Mouse (Mus musculus) heart, embryonic 14.5 days (tissue): ENCODE measurements around the gene Nell2. TPM values are rescaled to one million over a fixed set of nuclear protein-coding genes. Genes with fewer than 3 reads are reported as not detected.

Source experiments
- ATAC-seq: fragments of 200-750 bp; cut with Nextera tagmentation; 2 replicates; pipeline ENCODE4 v1.8.0; 2017; ENCODE audit warnings: low read depth, moderate TSS enrichment; ENCODE audit not compliant: insufficient number of reproducible peaks, insufficient read depth, low FRiP score
- H3K27ac ChIP-seq, 2 experiments: fragments of 200-500 bp in 1 of 2; fragments of 300-500 bp in 1 of 2; sonication (generic) in 1 of 2; replicated peaks in 1 of 2; 2 replicates each; pipeline ENCODE4 v1.5.1; 2012 to 2014; ENCODE audit warnings: low read depth in 2 of 2, low read length in 2 of 2, control low read depth in 1 of 2, mild to moderate bottlenecking in 1 of 2, mixed read lengths in 1 of 2; ENCODE audit not compliant: control insufficient read depth in 1 of 2, insufficient read depth in 1 of 2
- H3K27me3 ChIP-seq: fragments of 300-500 bp; sonication (generic); 2 replicates; pipeline ENCODE4 v1.6.1; 2014; ENCODE audit warnings: mild to moderate bottlenecking, low read length, control low read depth; ENCODE audit not compliant: control insufficient read depth, insufficient read depth
- H3K36me3 ChIP-seq: fragments of 300-500 bp; sonication (generic); 2 replicates; pipeline ENCODE4 v1.6.1; 2014; ENCODE audit warnings: mild to moderate bottlenecking, control low read depth, low read length, mixed read lengths; ENCODE audit not compliant: control insufficient read depth, insufficient read depth
- H3K4me1 ChIP-seq, 2 experiments: fragments of 200-500 bp in 1 of 2; fragments of 300-500 bp in 1 of 2; sonication (generic) in 1 of 2; 2 replicates each; pipeline ENCODE4 v1.6.1; 2012 to 2014; ENCODE audit warnings: low read length in 2 of 2, control low read depth in 1 of 2, mixed read lengths in 1 of 2; ENCODE audit not compliant: control insufficient read depth in 2 of 2, insufficient read depth in 2 of 2
- H3K4me2 ChIP-seq: fragments of 300-500 bp; sonication (generic); 2 replicates; pipeline ENCODE4 v1.6.1; 2014; ENCODE audit warnings: mild to moderate bottlenecking, low read length
- H3K4me3 ChIP-seq, 2 experiments: fragments of 200-500 bp in 1 of 2; fragments of 300-500 bp in 1 of 2; sonication (generic) in 1 of 2; 2 replicates each; pipeline ENCODE4 v1.5.1; 2012 to 2014; ENCODE audit warnings: low read length in 2 of 2, mild to moderate bottlenecking in 2 of 2, control low read depth in 1 of 2, low read depth in 1 of 2, moderate library complexity in 1 of 2; ENCODE audit not compliant: control insufficient read depth in 1 of 2, insufficient read depth in 1 of 2
- H3K9ac ChIP-seq: fragments of 300-500 bp; sonication (generic); 2 replicates; pipeline ENCODE4 v1.6.1; 2014; ENCODE audit warnings: mild to moderate bottlenecking, low read length
- H3K9me3 ChIP-seq: fragments of 300-500 bp; sonication (generic); 2 replicates; pipeline ENCODE4 v1.6.1; 2016; ENCODE audit warnings: low read length, control low read depth; ENCODE audit not compliant: control insufficient read depth
- WGBS: fragments of 180-500 bp; shearing (Covaris S2); extraction: QIAGEN DNeasy Blood & Tissue Kit; methylation state at CpG from one replicate; pipeline ENCODE4 v1.1.7; 2014; 5-methylcytosine and 5-hydroxymethylcytosine counted together
- polyA plus RNA-seq: library from polyadenylated mRNA; unstranded; fragments of >200 nt; fragmentation: Nextera tagmentation; extraction: Ambion mirVana; gene quantifications from 2 replicates; pipeline ENCODE4 v1.2.1, GENCODE M21; 2014

Gene Nell2
- polyA plus RNA-seq, 1 experiment from 2014 or later, result 2.0 TPM

DNA sequence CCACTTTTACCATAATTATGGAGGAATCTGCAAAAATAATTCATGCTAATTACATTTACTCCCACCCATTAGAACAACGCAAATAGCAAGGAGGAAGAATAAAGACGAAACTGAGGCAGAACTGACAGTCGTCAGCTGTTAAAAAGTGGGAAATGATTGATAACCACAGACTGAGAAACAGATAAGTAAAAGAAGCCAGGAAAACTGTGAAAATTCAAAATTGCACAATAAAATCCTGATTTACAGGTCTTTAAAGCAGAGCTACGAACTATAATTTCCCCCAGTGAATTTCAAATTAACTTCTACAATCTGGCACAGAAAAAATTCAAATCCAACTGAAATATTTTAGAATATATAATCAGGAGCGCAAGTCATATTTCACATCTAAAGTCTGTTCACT, 138.0 kb downstream of the Nell2 start:
- Histone ChIP-seq H3K9ac (no peak overlapping the region), H3K27me3 (no peaks in the 10 kb centered on the region), H3K4me1 (no peaks in the 10 kb centered on the region), H3K4me3 (no peak overlapping the region), H3K4me2 (no peak overlapping the region), H3K27ac (no peak overlapping the region), H3K36me3 (no peaks in the 10 kb centered on the region), H3K9me3 (no peaks in the 10 kb centered on the region)
- 79% methylated on average over 5 of the region's 5 CpGs for WGBS
- ATAC-seq, result no peak

GRCm38 (mm10) chr15:95388950-95389349, 139.4 kb downstream of the Nell2 start:
- H3K9me3 ChIP-seq, result no peaks in the 10 kb centered on the region
- no peaks in the 10 kb centered on the region for H3K4me1 ChIP-seq
- WGBS, result 77% methylated on average over 4 of the region's 4 CpGs
- H3K27ac ChIP-seq, result no peak overlapping the region
- H3K4me2 ChIP-seq, result no peak overlapping the region
- H3K4me3 ChIP-seq, result no peak overlapping the region
- no peaks in the 10 kb centered on the region for H3K36me3 ChIP-seq
- H3K9ac ChIP-seq, result no peak overlapping the region
- no peaks in the 10 kb centered on the region for H3K27me3 ChIP-seq
- ATAC-seq, result no peak

DNA sequence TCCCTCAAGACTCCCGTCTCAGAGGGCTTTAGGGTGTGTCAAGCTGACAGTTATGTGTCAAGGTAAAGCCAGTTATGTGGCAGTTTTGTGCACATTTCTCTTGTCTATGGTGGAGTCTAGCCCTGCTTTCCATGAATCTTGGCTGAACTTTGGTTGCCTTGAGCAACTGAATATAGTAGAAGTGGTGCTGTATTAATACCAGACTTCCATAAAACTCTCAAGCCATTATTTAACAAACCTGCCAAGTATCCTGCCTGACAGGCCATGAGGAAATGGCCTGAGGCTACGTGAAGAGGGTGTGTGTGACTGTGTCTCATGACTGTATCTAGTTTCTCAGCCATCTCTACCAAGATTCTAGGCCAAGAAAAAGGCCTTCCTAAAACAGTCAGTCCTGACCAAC, 147.5 kb downstream of the Nell2 start:
- WGBS, result 55% methylated on average over 2 of the region's 2 CpGs
- H3K4me1 ChIP-seq, result no peaks in the 10 kb centered on the region
- no peak overlapping the region for H3K4me2 ChIP-seq

DNA sequence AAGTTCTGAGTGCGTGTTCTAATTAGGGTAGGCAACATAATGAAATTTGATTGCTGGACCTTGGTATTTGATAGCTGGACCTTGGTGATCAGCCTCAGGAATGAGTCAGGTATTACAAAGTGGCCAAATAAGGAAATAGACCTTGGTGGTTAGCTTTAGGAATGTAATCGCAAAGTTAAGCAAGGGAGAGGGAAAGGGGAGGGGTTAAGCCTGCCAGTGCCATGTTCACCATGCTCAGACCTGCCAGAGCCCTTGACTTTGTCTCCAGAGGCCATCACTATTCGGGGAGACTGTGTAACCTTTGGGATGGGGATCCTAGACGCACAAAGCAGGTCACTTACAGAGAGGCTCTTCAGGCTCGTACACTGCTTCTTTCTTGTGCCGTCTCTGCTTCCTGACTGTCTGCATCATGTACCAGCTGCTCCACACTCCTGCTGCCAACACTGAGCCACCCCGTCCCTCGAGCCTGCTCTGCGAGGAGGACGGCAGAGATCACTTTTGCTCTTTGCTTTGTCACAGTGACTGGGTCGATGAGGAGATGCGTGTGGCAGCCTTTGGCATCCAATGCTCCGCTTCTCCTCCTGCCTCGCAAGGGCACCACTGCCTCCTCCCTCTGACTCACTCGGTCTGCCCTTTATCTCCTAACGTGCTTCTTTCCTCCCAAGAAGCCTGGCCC, 157.5 kb downstream of the Nell2 start:
- H3K27me3 ChIP-seq, result no peaks in the 10 kb centered on the region
- H3K36me3 ChIP-seq, result no peaks in the 10 kb centered on the region
- WGBS, result 66% methylated on average over 16 of the region's 16 CpGs
- no peak overlapping the region for H3K9ac ChIP-seq
- H3K9me3 ChIP-seq, result no peaks in the 10 kb centered on the region
- no peak overlapping the region for H3K4me3 ChIP-seq
- no peak overlapping the region for H3K27ac ChIP-seq
- H3K4me1 ChIP-seq, result no peaks in the 10 kb centered on the region
- no peak for ATAC-seq
- H3K4me2 ChIP-seq, result no peak overlapping the region

More for the DNA sequence above, 147.5 kb downstream of the Nell2 start:
- Histone ChIP-seq H3K27ac (no peak overlapping the region), H3K9ac (no peak overlapping the region), H3K4me3 (no peak overlapping the region), H3K27me3 (no peaks in the 10 kb centered on the region), H3K36me3 (no peaks in the 10 kb centered on the region), H3K9me3 (no peaks in the 10 kb centered on the region)
- no peak for ATAC-seq

GRCm38 (mm10) chr15:95368185-95368584, 160.2 kb downstream of the Nell2 start:
- 85% methylated on average over 10 of the region's 10 CpGs for WGBS
- no peak for ATAC-seq

DNA sequence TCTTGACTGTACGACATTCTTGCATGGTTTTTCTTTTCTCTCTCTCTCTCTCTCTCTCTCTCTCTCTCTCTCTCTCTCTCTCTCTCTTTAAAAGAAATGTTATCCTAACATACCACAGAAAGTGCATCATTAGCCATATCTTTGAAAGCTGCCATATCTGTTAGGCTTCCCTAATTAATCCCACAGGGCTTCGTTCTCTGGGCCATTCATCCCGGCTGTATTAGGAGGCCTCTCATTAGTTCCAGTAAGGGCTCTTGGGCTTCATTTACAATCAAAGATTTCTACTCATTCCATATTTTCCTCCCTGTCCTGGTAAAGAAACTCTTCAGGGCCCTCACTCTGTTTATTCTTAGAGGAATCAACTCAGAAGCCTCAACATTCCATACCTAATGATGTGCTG, 161.9 kb downstream of the Nell2 start:
- no peaks in the 10 kb centered on the region for H3K36me3 ChIP-seq
- no peaks in the 10 kb centered on the region for H3K4me1 ChIP-seq
- no peak for ATAC-seq
- no peaks in the 10 kb centered on the region for H3K27me3 ChIP-seq
- no peak overlapping the region for H3K4me3 ChIP-seq
- no peak overlapping the region for H3K9ac ChIP-seq
- no peak overlapping the region for H3K4me2 ChIP-seq
- H3K9me3 ChIP-seq, result no peaks in the 10 kb centered on the region
- no peak overlapping the region for H3K27ac ChIP-seq
- WGBS, result 71% methylated on average over 3 of the region's 3 CpGs

More at GRCm38 (mm10) chr15:95368185-95368584, 160.2 kb downstream of the Nell2 start:
- no peak overlapping the region for H3K4me2 ChIP-seq
- no peak overlapping the region for H3K9ac ChIP-seq
- no peak overlapping the region for H3K4me3 ChIP-seq
- no peaks in the 10 kb centered on the region for H3K4me1 ChIP-seq
- H3K9me3 ChIP-seq, result no peaks in the 10 kb centered on the region
- no peaks in the 10 kb centered on the region for H3K36me3 ChIP-seq
- H3K27me3 ChIP-seq, result no peaks in the 10 kb centered on the region
- no peak overlapping the region for H3K27ac ChIP-seq

- 83% methylated on average over 1 of the region's 1 CpGs for WGBS
- no peaks in the 10 kb centered on the region for H3K4me1 ChIP-seq
- no peak for ATAC-seq
Measured at GRCm38 (mm10) chr15:95354806-95355205, 173.6 kb downstream of the Nell2 start.

More at GRCm38 (mm10) chr15:95354806-95355205, 173.6 kb downstream of the Nell2 start:
- Histone ChIP-seq H3K27ac (no peak overlapping the region), H3K36me3 (no peaks in the 10 kb centered on the region), H3K9me3 (peaks cover 5% of the 10 kb centered on the region; the same call in 1 of the 2 replicates), H3K4me2 (no peak overlapping the region), H3K27me3 (no peaks in the 10 kb centered on the region), H3K9ac (no peak overlapping the region), H3K4me3 (no peak overlapping the region)
